Mouse (Mus musculus) lung, adult 2 months (tissue): ENCODE measurements at regions not wholly inside any gene's neighbourhood (a gene's known extent, or its start where the extent isn't known, plus 50 kb on each side); places are given as distances from the start of the nearest gene placed in this dataset.

ENCODE experiments used
- CTCF ChIP-seq: fragments of 200-500 bp; IDR thresholded peaks from 2 replicates; pipeline ENCODE4 v1.5.1; 2011; ENCODE audit warnings: mild to moderate bottlenecking, low read length, control low read depth; ENCODE audit not compliant: insufficient read depth
- POLR2A ChIP-seq: fragments of 200-500 bp; IDR thresholded peaks from 2 replicates; pipeline ENCODE4 v1.6.1; 2011; ENCODE audit warnings: low read depth, mild to moderate bottlenecking, control low read depth, low read length, borderline replicate concordance; ENCODE audit errors: extremely low read depth

DNA sequence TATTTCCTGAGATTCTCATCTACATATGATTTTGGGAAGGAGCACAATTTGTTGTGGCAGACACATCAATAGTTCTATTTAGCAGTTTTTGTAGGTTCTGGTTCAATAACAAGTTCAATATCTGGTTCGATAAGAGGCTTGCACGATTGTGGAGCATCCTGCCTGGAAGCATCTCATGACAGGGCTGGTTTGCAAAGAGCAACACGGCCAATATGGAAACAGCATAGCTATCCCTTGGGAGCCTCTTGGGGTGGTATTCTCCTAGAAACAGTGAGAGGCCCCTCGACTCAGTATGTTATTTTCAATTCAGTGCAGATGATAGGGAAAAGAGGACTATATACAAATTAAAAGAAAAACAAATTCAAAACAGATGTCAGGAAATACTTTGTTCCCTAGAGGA lies 364.5 kb upstream of the Arglu1 start:
- TF ChIP-seq CTCF (no peak), POLR2A (no peak)
